Mouse (Mus musculus) heart, adult 2 months (tissue): Measurements from ENCODE around the gene Itsn1.

Source experiments
- CTCF ChIP-seq: fragments of 200-600 bp; IDR thresholded peaks from 2 replicates; pipeline ENCODE4 v1.8.1; 2022; ENCODE audit warnings: antibody characterized with exemption, mild to moderate bottlenecking, moderate library complexity
- EP300 ChIP-seq: fragments of 200-500 bp; IDR thresholded peaks from 2 replicates; pipeline ENCODE4 v1.6.1; 2011; ENCODE audit warnings: low read depth, low read length, control low read depth; ENCODE audit not compliant: insufficient read depth

- TF ChIP-seq CTCF (no peak), EP300 (no peak)
Measured at GRCm38 (mm10) chr16:91871188-91871587, 142.1 kb downstream of the Itsn1 start.
